Mouse (Mus musculus): ENCODE measurements around the gene Smg1. TPM values are rescaled to one million over a fixed set of nuclear protein-coding genes. Genes with fewer than 3 reads are reported as not detected.

The Smg1 gene
- polyA plus RNA-seq, 1 experiment, result 43.7 TPM

- Histone ChIP-seq H3K27me3 (ENCODE audit: control insufficient read depth, insufficient read depth, low read length) (no peaks in the 10 kb centered on the region), H3K4me1 (ENCODE audit: control insufficient read depth, insufficient read depth, low read length) (no peaks in the 10 kb centered on the region), H3K36me3 (ENCODE audit: control insufficient read depth, insufficient read depth, low read length) (no peaks in the 10 kb centered on the region; the same call in 1 of the 2 replicates), H3K4me3 (ENCODE audit: control insufficient read depth, low read depth, low read length) (no peak overlapping the region), H3K27ac (ENCODE audit: control insufficient read depth, insufficient read depth, low read depth, low read length) (0 out of 2 replicates have a peak overlapping the region, but pooled peaks have one; percentile 13)
- peak; percentile 10; the same call in 1 of the 2 replicates for TF ChIP-seq CTCF (IDR thresholded peaks at IDR 0.05; ENCODE audit: control insufficient read depth, insufficient read depth, insufficient replicate concordance, low read depth, low read length)
- no peak for TF ChIP-seq POLR2A (IDR thresholded peaks at IDR 0.05; ENCODE audit: control insufficient read depth, low read depth, low read length)
These were observed 119.7 kb downstream of the Smg1 start for GRCm38 (mm10) chr7:118123512-118124411.

- Histone ChIP-seq H3K4me3 (ENCODE audit: control insufficient read depth, low read depth, low read length) (no peak overlapping the region), H3K27ac (ENCODE audit: control insufficient read depth, insufficient read depth, low read depth, low read length) (no peak overlapping the region), H3K27me3 (ENCODE audit: control insufficient read depth, insufficient read depth, low read length) (no peaks in the 10 kb centered on the region), H3K36me3 (ENCODE audit: control insufficient read depth, insufficient read depth, low read length) (no peaks in the 10 kb centered on the region; the same call in 1 of the 2 replicates), H3K4me1 (ENCODE audit: control insufficient read depth, insufficient read depth, low read length) (no peaks in the 10 kb centered on the region)
- TF ChIP-seq POLR2A (IDR thresholded peaks at IDR 0.05; ENCODE audit: control insufficient read depth, low read depth, low read length), result no peak
- no peak for TF ChIP-seq CTCF (IDR thresholded peaks at IDR 0.05; ENCODE audit: control insufficient read depth, insufficient read depth, insufficient replicate concordance, low read depth, low read length)
These were observed 121.2 kb downstream of the Smg1 start for GRCm38 (mm10) chr7:118122235-118122634.

- H3K36me3 ChIP-seq (ENCODE audit: control insufficient read depth, insufficient read depth, low read length), result no peaks in the 10 kb centered on the region; the same call in 1 of the 2 replicates
- no peaks in the 10 kb centered on the region for H3K4me1 ChIP-seq (ENCODE audit: control insufficient read depth, insufficient read depth, low read length)
- H3K27ac ChIP-seq (ENCODE audit: control insufficient read depth, insufficient read depth, low read depth, low read length), result no peak overlapping the region
- H3K27me3 ChIP-seq (ENCODE audit: control insufficient read depth, insufficient read depth, low read length), result no peaks in the 10 kb centered on the region
- no peak overlapping the region for H3K4me3 ChIP-seq (ENCODE audit: control insufficient read depth, low read depth, low read length)
- TF ChIP-seq CTCF (IDR thresholded peaks at IDR 0.05; ENCODE audit: control insufficient read depth, insufficient read depth, insufficient replicate concordance, low read depth, low read length), result no peak
- TF ChIP-seq POLR2A (IDR thresholded peaks at IDR 0.05; ENCODE audit: control insufficient read depth, low read depth, low read length), result no peak
These were observed 122.8 kb downstream of the Smg1 start for GRCm38 (mm10) chr7:118120654-118121053.

GRCm38 (mm10) chr7:118119946-118120345 is 123.5 kb downstream of the Smg1 start:
- Histone ChIP-seq H3K36me3 (ENCODE audit: control insufficient read depth, insufficient read depth, low read length) (no peaks in the 10 kb centered on the region; the same call in 1 of the 2 replicates), H3K27ac (ENCODE audit: control insufficient read depth, insufficient read depth, low read depth, low read length) (no peak overlapping the region), H3K4me3 (ENCODE audit: control insufficient read depth, low read depth, low read length) (no peak overlapping the region), H3K27me3 (ENCODE audit: control insufficient read depth, insufficient read depth, low read length) (no peaks in the 10 kb centered on the region), H3K4me1 (ENCODE audit: control insufficient read depth, insufficient read depth, low read length) (peaks cover 3% of the 10 kb centered on the region)
- TF ChIP-seq CTCF (IDR thresholded peaks at IDR 0.05; ENCODE audit: control insufficient read depth, insufficient read depth, insufficient replicate concordance, low read depth, low read length), result no peak
- TF ChIP-seq POLR2A (IDR thresholded peaks at IDR 0.05; ENCODE audit: control insufficient read depth, low read depth, low read length), result no peak

- H3K4me1 ChIP-seq (ENCODE audit: control insufficient read depth, insufficient read depth, low read length), result peaks cover 3% of the 10 kb centered on the region
- H3K27ac ChIP-seq (ENCODE audit: control insufficient read depth, insufficient read depth, low read depth, low read length), result no peak overlapping the region
- H3K36me3 ChIP-seq (ENCODE audit: control insufficient read depth, insufficient read depth, low read length), result no peaks in the 10 kb centered on the region; the same call in 1 of the 2 replicates
- H3K4me3 ChIP-seq (ENCODE audit: control insufficient read depth, low read depth, low read length), result no peak overlapping the region
- H3K27me3 ChIP-seq (ENCODE audit: control insufficient read depth, insufficient read depth, low read length), result no peaks in the 10 kb centered on the region
- TF ChIP-seq POLR2A (IDR thresholded peaks at IDR 0.05; ENCODE audit: control insufficient read depth, low read depth, low read length) (no peak), CTCF (IDR thresholded peaks at IDR 0.05; ENCODE audit: control insufficient read depth, insufficient read depth, insufficient replicate concordance, low read depth, low read length) (no peak)
These were observed 124.3 kb downstream of the Smg1 start for GRCm38 (mm10) chr7:118119142-118119541.

- TF ChIP-seq CTCF (IDR thresholded peaks at IDR 0.05; ENCODE audit: control insufficient read depth, insufficient read depth, insufficient replicate concordance, low read depth, low read length) (no peak), POLR2A (IDR thresholded peaks at IDR 0.05; ENCODE audit: control insufficient read depth, low read depth, low read length) (no peak)
- Histone ChIP-seq H3K4me1 (ENCODE audit: control insufficient read depth, insufficient read depth, low read length) (peaks cover 3% of the 10 kb centered on the region), H3K4me3 (ENCODE audit: control insufficient read depth, low read depth, low read length) (no peak overlapping the region), H3K27ac (ENCODE audit: control insufficient read depth, insufficient read depth, low read depth, low read length) (no peak overlapping the region), H3K27me3 (ENCODE audit: control insufficient read depth, insufficient read depth, low read length) (no peaks in the 10 kb centered on the region), H3K36me3 (ENCODE audit: control insufficient read depth, insufficient read depth, low read length) (no peaks in the 10 kb centered on the region; the same call in 1 of the 2 replicates)
These were observed 125.0 kb downstream of the Smg1 start for GRCm38 (mm10) chr7:118118426-118118825.

- no peak for TF ChIP-seq CTCF (IDR thresholded peaks at IDR 0.05; ENCODE audit: control insufficient read depth, insufficient read depth, insufficient replicate concordance, low read depth, low read length)
- TF ChIP-seq POLR2A (IDR thresholded peaks at IDR 0.05; ENCODE audit: control insufficient read depth, low read depth, low read length), result no peak
- H3K27me3 ChIP-seq (ENCODE audit: control insufficient read depth, insufficient read depth, low read length), result no peaks in the 10 kb centered on the region
- H3K4me3 ChIP-seq (ENCODE audit: control insufficient read depth, low read depth, low read length), result no peak overlapping the region
- H3K27ac ChIP-seq (ENCODE audit: control insufficient read depth, insufficient read depth, low read depth, low read length), result no peak overlapping the region
- peaks cover 3% of the 10 kb centered on the region for H3K4me1 ChIP-seq (ENCODE audit: control insufficient read depth, insufficient read depth, low read length)
- H3K36me3 ChIP-seq (ENCODE audit: control insufficient read depth, insufficient read depth, low read length), result no peaks in the 10 kb centered on the region; the same call in 1 of the 2 replicates
These were observed 125.8 kb downstream of the Smg1 start for GRCm38 (mm10) chr7:118117539-118118210.

Measured in testis, adult 2 months (tissue).